Mouse (Mus musculus): ENCODE data around the gene Cbl.

- TF ChIP-seq POLR2A (IDR thresholded peaks at IDR 0.05; ENCODE audit: borderline replicate concordance, extremely low read depth, insufficient read depth, insufficient read length, poor library complexity, severe bottlenecking) (no peak), CTCF (IDR thresholded peaks at IDR 0.05; ENCODE audit: borderline replicate concordance, extremely low read depth, insufficient read depth, insufficient read length) (no peak)
Measured at GRCm38 (mm10) chr9:44135731-44136411, 98.0 kb downstream of the Cbl start.
